Mouse (Mus musculus): ENCODE measurements around the gene Mansc4.
A peak's percentile ranks its signal among the peaks of the same experiment; 100 is the strongest.

- TF ChIP-seq MAFK (IDR thresholded peaks at IDR 0.05; ENCODE audit: borderline replicate concordance, low read depth, low read length), result no peak
- TF ChIP-seq POLR2AphosphoS2 (IDR thresholded peaks at IDR 0.05; ENCODE audit: low read length), result peak; percentile 80; the same call in 1 of the 2 replicates
- no peak; the same call in 1 of the 2 replicates for TF ChIP-seq ZKSCAN1 (IDR thresholded peaks at IDR 0.05; ENCODE audit: low read depth, low read length)
- no peak for TF ChIP-seq GATA1 (IDR thresholded peaks at IDR 0.05; ENCODE audit: low read depth, low read length)
- TF ChIP-seq USF1 (IDR thresholded peaks at IDR 0.05; ENCODE audit: low read depth, low read length), result 0 out of 2 replicates have a peak, but pooled peaks have one; percentile 22
- peak; percentile 83 to 85; a peak in 3 of 4 replicates for TF ChIP-seq POLR2A (IDR thresholded peaks at IDR 0.05; ENCODE audit: control insufficient read depth in 1 of 2, insufficient read depth in 1 of 2, low read depth in 1 of 2, low read length in 2 of 2, poor library complexity in 1 of 2)
- TF ChIP-seq CTCF (IDR thresholded peaks at IDR 0.05 in 2 of 3, conservative IDR thresholded peaks at IDR 0.05 in 1 of 3; ENCODE audit: control insufficient read depth in 1 of 3, insufficient read depth in 1 of 3, low read depth in 2 of 3, low read length in 3 of 3, poor library complexity in 1 of 3, severe bottlenecking in 1 of 3), result no peak
- peak; percentile 75 for TF ChIP-seq NELFE (IDR thresholded peaks at IDR 0.05; ENCODE audit: low read depth, low read length)
These were observed 4.6 kb upstream of the Mansc4 start, which contains the start of gene Klhl42 for GRCm38 (mm10) chr6:147091136-147092120.
